Mouse (Mus musculus): ENCODE measurements around the gene Tbcc. TPM values are rescaled to one million over a fixed set of nuclear protein-coding genes. Genes with fewer than 3 reads are reported as not detected.

Gene Tbcc
- total and polyA plus RNA-seq, 3 experiments: 19.3 to 31.8 TPM; not detected in 1

GRCm38 (mm10) chr17:46920855-46921254 is 30.4 kb downstream of the Tbcc start:
- Histone ChIP-seq H3K9ac (ENCODE audit: control insufficient read depth, low read depth, low read length, poor library complexity, severe bottlenecking) (no peak overlapping the region), H3K36me3 (ENCODE audit: control insufficient read depth in 1 of 2, insufficient read depth in 2 of 2, low read length in 2 of 2) (no peaks in the 10 kb centered on the region), H3K9me3 (replicated peaks; ENCODE audit: insufficient read depth, low read length) (no peaks in the 10 kb centered on the region), H3K4me1 (ENCODE audit: control insufficient read depth in 1 of 2, insufficient read depth in 2 of 2, low read length in 2 of 2) (no peaks in the 10 kb centered on the region), H3K4me3 (ENCODE audit: control insufficient read depth in 1 of 2, insufficient read depth in 1 of 2, low read depth in 2 of 2, low read length in 2 of 2) (no peak overlapping the region), H3K27me3 (ENCODE audit: control insufficient read depth in 1 of 2, insufficient read depth in 2 of 2, low read length in 2 of 2) (no peaks in the 10 kb centered on the region), H3K27ac (ENCODE audit: control insufficient read depth, low read depth, low read length) (no peak overlapping the region), H3K79me2 (ENCODE audit: control insufficient read depth, insufficient read depth, low read length, poor library complexity) (no peaks in the 10 kb centered on the region)
- peak; percentile 38 for DNase-seq (ENCODE audit: low read depth, low spot score)
- no peak for TF ChIP-seq POLR2AphosphoS5 (IDR thresholded peaks at IDR 0.05; ENCODE audit: borderline replicate concordance, low read depth, low read length)
- no peak for TF ChIP-seq SMC3 (IDR thresholded peaks at IDR 0.05; ENCODE audit: low read depth, low read length)
- TF ChIP-seq SIN3A (IDR thresholded peaks at IDR 0.05; ENCODE audit: low read length): peak; percentile 82
- peak; percentile 93 for TF ChIP-seq MXI1 (IDR thresholded peaks at IDR 0.05; ENCODE audit: low read depth, low read length)
- TF ChIP-seq MYC (IDR thresholded peaks at IDR 0.05; ENCODE audit: low read depth, low read length): no peak
- TF ChIP-seq POLR2A (IDR thresholded peaks at IDR 0.05; ENCODE audit: control insufficient read depth in 1 of 2, insufficient read depth in 1 of 2, low read depth in 1 of 2, low read length in 2 of 2, poor library complexity in 1 of 2): no peak
- no peak for TF ChIP-seq UBTF (IDR thresholded peaks at IDR 0.05; ENCODE audit: borderline replicate concordance, insufficient read depth, low read depth, low read length)
- TF ChIP-seq USF2 (IDR thresholded peaks at IDR 0.05; ENCODE audit: borderline replicate concordance in 1 of 2, insufficient read depth in 1 of 2, low read depth in 1 of 2, low read length in 2 of 2): no peak

- Histone ChIP-seq H3K4me3 (ENCODE audit: control insufficient read depth in 1 of 2, insufficient read depth in 1 of 2, low read depth in 2 of 2, low read length in 2 of 2) (no peak overlapping the region), H3K9me3 (replicated peaks; ENCODE audit: insufficient read depth, low read length) (no peaks in the 10 kb centered on the region), H3K9ac (ENCODE audit: control insufficient read depth, low read depth, low read length, poor library complexity, severe bottlenecking) (no peak overlapping the region), H3K79me2 (ENCODE audit: control insufficient read depth, insufficient read depth, low read length, poor library complexity) (no peaks in the 10 kb centered on the region), H3K36me3 (ENCODE audit: control insufficient read depth in 1 of 2, insufficient read depth in 2 of 2, low read length in 2 of 2) (peaks cover 0 to 2% of the 10 kb centered on the region in 2 experiments; a peak in 3 of 4 replicates), H3K27me3 (ENCODE audit: control insufficient read depth in 1 of 2, insufficient read depth in 2 of 2, low read length in 2 of 2) (no peaks in the 10 kb centered on the region), H3K4me1 (ENCODE audit: control insufficient read depth in 1 of 2, insufficient read depth in 2 of 2, low read length in 2 of 2) (no peaks in the 10 kb centered on the region), H3K27ac (ENCODE audit: control insufficient read depth, low read depth, low read length) (no peak overlapping the region)
- DNase-seq (ENCODE audit: low read depth, low spot score): no peak
- TF ChIP-seq EP300 (IDR thresholded peaks at IDR 0.05; ENCODE audit: low read depth in 1 of 2, low read length in 2 of 2) (no peak), USF2 (IDR thresholded peaks at IDR 0.05; ENCODE audit: borderline replicate concordance in 1 of 2, insufficient read depth in 1 of 2, low read depth in 1 of 2, low read length in 2 of 2) (no peak), MEF2A (IDR thresholded peaks at IDR 0.05; ENCODE audit: extremely low read depth, insufficient replicate concordance, low read depth, low read length, poor library complexity, severe bottlenecking) (no peak), KAT2A (conservative IDR thresholded peaks at IDR 0.05; ENCODE audit: low read depth, low read length) (no peak), MAFK (IDR thresholded peaks at IDR 0.05; ENCODE audit: borderline replicate concordance, low read depth, low read length) (no peak), TCF12 (IDR thresholded peaks at IDR 0.05; ENCODE audit: low read depth, low read length) (no peak), NELFE (IDR thresholded peaks at IDR 0.05; ENCODE audit: low read depth, low read length) (no peak), CTCF (IDR thresholded peaks at IDR 0.05 in 2 of 3, conservative IDR thresholded peaks at IDR 0.05 in 1 of 3; ENCODE audit: control insufficient read depth in 1 of 3, insufficient read depth in 1 of 3, low read depth in 2 of 3, low read length in 3 of 3, poor library complexity in 1 of 3, severe bottlenecking in 1 of 3) (no peak), SMC3 (IDR thresholded peaks at IDR 0.05; ENCODE audit: low read depth, low read length) (no peak), CHD2 (IDR thresholded peaks at IDR 0.05; ENCODE audit: low read length) (no peak), ZMIZ1 (IDR thresholded peaks at IDR 0.05; ENCODE audit: low read depth, low read length) (no peak), ETS1 (IDR thresholded peaks at IDR 0.05; ENCODE audit: low read depth, low read length) (no peak)
These were observed 35.7 kb downstream of the Tbcc start for GRCm38 (mm10) chr17:46926192-46926591.

Data from MEL (cell line).